Mouse (Mus musculus): ENCODE data around the gene Hjurp.

Gene Hjurp

GRCm38 (mm10) chr1:88277098-88277817 lies at the start of gene Hjurp, which contains the start of gene Trpm8:
Gene Hjurp, minus strand, starts transcription at chr1:88277633.
Gene Trpm8, plus strand, starts transcription at chr1:88277661.
- peak; percentile 100 for DNase-seq (ENCODE audit: extremely low spot score)

- DNase-seq (ENCODE audit: extremely low spot score), result no peak
Observed at GRCm38 (mm10) chr1:88323101-88323500, 45.7 kb upstream of the Hjurp start.

- DNase-seq (ENCODE audit: extremely low spot score), result no peak
Observed at GRCm38 (mm10) chr1:88322146-88322545, 44.7 kb upstream of the Hjurp start.

GRCm38 (mm10) chr1:88320821-88321395 lies 43.5 kb upstream of the Hjurp start:
- no peak for DNase-seq (ENCODE audit: extremely low spot score)

- DNase-seq (ENCODE audit: extremely low spot score), result peak; percentile 65
Observed at GRCm38 (mm10) chr1:88318531-88319060, 41.2 kb upstream of the Hjurp start.

GRCm38 (mm10) chr1:88317279-88317678 lies 39.8 kb upstream of the Hjurp start:
- DNase-seq (ENCODE audit: extremely low spot score), result no peak

GRCm38 (mm10) chr1:88310349-88310748 lies 32.9 kb upstream of the Hjurp start:
- DNase-seq (ENCODE audit: extremely low spot score), result peak; percentile 11

GRCm38 (mm10) chr1:88309905-88310304 lies 32.5 kb upstream of the Hjurp start:
- DNase-seq (ENCODE audit: extremely low spot score), result no peak

GRCm38 (mm10) chr1:88309020-88309419 lies 31.6 kb upstream of the Hjurp start:
- DNase-seq (ENCODE audit: extremely low spot score), result peak; percentile 12

GRCm38 (mm10) chr1:88307180-88307579 lies 29.7 kb upstream of the Hjurp start:
- DNase-seq (ENCODE audit: extremely low spot score), result peak; percentile 4

GRCm38 (mm10) chr1:88306543-88306942 lies 29.1 kb upstream of the Hjurp start:
- peak; percentile 17 for DNase-seq (ENCODE audit: extremely low spot score)

- DNase-seq (ENCODE audit: extremely low spot score), result peak; percentile 4
Observed at GRCm38 (mm10) chr1:88305018-88305795, 27.8 kb upstream of the Hjurp start.

- peak; percentile 11 for DNase-seq (ENCODE audit: extremely low spot score)
Observed at GRCm38 (mm10) chr1:88304261-88304985, 27.0 kb upstream of the Hjurp start.

GRCm38 (mm10) chr1:88303762-88304161 lies 26.3 kb upstream of the Hjurp start:
- DNase-seq (ENCODE audit: extremely low spot score), result peak; percentile 3

- DNase-seq (ENCODE audit: extremely low spot score), result peak; percentile 23
Observed at GRCm38 (mm10) chr1:88302057-88302740, 24.8 kb upstream of the Hjurp start.

- peak; percentile 32 for DNase-seq (ENCODE audit: extremely low spot score)
Observed at GRCm38 (mm10) chr1:88301121-88302014, 23.9 kb upstream of the Hjurp start.

GRCm38 (mm10) chr1:88300301-88301050 lies 23.0 kb upstream of the Hjurp start:
- DNase-seq (ENCODE audit: extremely low spot score), result peak; percentile 29

GRCm38 (mm10) chr1:88299529-88299945 lies 22.1 kb upstream of the Hjurp start:
- DNase-seq (ENCODE audit: extremely low spot score), result no peak
